Mouse (Mus musculus): ENCODE measurements around the gene Cyp21a1. TPM values are rescaled to one million over a fixed set of nuclear protein-coding genes. Genes with fewer than 3 reads are reported as not detected.
A peak's percentile ranks its signal among the peaks of the same experiment; 100 is the strongest.
"Not testable (repeated sequence)": the region's sequence is repeated elsewhere in the genome, so short reads cannot be mapped to it uniquely, and the experiment has no call there.

The Cyp21a1 gene
- under 1 TPM in 1 of 2 experiments, not detected in 1; 0.32 TPM for total RNA-seq (2021)

DNA sequence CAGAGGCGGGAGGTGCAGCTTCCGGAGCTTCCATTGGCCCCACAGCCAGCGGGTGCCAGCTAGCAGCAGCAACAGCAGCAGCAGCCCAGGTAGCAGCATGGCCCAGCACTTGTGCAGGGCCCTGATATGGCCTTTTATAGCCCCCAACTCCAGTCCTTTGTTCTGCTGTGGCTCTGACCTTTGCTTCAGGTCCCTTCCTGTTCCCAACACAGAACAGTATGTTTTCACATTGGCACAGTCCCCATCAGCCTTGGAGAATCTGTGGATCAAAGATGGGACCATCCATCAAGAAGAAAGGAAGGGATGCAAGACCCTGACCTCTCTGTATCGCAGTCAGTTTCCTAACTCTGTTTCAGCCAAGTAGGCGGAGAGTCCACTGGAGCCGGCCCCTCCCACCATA is at the start of gene Cyp21a1:
TSS of gene Cyp21a1 (minus strand) at position 261 of the 400 bp plus-strand sequence.
- not testable (repeated sequence) for DNase-seq

DNA sequence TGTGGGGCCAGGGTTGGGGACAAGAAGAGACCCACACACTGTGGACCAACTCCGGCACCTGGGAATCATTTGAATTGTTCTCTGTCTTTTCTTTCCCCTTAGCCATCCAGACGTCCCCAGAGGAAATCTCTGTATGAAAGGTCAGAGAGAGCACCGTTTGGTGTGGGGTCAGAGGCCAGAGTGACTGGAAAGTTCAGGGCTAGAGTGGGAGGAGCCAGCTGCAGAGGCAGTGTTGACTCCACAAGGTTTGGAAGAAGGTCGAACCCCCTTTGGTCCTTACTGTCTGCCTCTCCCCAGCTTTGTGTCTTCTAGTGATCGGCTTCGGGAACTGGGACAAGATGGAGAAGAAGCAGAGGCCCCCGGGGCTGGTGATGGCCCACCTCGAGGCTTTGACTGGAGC is 49.1 kb upstream of the Cyp21a1 start:
- DNase-seq: no peak

DNA sequence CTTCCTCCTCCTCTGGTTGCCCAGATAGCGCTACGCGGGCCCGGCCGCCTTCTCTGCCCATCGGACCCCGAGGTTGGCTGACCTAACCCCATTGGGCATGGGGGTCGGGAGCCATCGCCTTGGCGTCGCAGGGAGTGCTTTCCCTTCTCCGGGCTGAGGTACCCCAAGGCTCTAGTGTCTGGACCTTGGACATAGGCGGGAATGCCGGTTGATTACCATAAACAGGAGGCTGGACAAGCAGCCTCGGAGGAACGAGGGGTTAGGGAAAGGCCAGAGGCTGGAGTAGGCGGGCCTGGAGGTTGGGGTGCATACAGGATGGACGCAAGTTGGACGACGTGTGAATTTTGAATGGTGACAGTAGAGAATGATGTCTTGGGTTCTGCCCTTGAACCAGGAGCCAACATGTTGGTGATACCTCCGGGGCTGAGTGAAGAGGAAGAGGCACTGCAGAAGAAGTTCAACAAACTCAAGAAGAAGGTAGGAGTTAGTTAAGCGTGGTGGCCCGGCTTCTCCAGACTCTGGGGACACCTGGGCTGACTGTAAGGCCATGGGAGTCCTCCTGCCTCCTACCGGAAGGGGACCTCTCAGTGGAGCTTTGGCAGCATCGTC is 46.3 kb upstream of the Cyp21a1 start:
- no peak for DNase-seq

DNA sequence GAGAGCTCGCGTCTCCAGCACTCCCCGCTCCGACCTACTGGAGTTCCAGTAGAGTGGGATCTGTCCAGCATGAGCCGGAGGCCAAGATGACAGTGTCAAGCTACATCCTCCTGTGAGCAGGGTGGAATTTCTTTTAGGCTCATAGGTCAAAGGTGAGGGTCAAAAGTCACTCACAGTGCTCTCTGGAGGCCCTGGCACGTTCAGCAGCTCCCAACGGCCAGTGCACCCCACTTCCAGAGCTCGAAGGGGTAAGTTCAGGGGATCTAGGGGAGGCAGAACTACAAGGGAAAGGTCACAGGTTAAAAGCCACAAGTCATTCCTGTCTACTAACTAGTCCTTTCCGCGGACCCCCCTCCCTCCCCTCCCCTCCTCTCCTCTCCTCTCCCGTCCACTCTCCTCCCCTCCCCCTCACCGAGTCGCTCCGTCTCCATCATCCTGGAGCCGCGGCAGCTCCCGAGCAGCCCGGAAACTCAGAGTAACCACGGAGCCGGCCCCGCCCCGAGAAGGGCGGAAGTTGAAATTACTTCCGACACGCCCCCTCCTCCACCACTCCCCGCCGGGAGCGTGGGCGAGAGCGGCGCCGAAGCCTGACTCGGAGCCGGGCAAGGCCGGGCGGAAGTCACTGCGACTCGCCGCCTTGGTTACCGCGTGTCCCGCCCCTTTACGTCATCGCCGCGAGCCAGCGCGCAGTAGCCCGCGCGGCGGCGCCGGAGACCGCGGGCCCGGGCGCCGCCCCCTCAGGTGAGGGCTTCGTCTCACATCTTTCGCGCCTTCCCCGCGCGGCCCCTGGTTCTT is 45.6 kb upstream of the Cyp21a1 start, which contains the start of the genes Skiv2l and Nelfe:
TSS of gene Skiv2l (minus strand) at position 489 of the 795 bp plus-strand sequence.
TSS of gene Nelfe (plus strand) at position 670 of the 795 bp plus-strand sequence.
- peak; percentile 98 to 99 for DNase-seq

DNA sequence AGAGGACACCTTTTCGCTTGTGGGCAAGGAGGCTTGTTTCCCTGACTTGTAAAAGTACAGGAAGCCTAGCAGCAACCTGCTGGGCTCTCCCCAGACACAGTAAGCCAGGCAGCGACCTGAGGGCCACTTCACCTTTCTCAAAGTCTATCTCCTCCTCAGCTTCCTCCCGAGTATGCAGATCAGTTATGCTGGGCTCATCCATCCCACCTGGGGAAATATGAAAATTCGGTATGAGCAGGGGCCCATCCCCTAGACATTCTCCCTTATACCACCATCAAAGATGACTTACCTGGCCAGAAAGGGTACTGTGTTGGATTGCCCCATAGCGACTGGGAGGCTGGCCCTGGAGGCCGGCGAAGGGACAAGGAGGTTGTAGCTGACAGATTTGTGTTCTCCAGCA is 43.3 kb upstream of the Cyp21a1 start:
- no peak for DNase-seq

DNA sequence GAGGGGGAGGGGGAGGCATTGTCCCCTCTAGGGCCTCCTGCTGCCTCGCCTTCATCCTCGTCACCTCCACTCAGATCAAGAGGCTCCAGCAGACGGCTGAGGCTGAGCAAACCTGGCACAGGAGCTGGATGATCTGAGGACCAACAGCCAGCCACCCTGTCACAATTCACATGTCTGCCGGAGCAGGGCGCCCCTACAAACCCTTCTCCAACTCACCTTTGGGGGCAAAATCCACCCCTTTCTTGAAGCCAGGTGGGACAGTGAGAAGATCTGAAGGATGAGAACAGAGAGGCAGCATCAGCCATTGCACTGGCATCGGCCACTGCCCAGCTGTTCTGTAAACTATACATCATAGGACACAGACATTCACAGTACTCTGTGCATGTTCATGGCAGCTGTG is 42.8 kb upstream of the Cyp21a1 start:
- no peak for DNase-seq

DNA sequence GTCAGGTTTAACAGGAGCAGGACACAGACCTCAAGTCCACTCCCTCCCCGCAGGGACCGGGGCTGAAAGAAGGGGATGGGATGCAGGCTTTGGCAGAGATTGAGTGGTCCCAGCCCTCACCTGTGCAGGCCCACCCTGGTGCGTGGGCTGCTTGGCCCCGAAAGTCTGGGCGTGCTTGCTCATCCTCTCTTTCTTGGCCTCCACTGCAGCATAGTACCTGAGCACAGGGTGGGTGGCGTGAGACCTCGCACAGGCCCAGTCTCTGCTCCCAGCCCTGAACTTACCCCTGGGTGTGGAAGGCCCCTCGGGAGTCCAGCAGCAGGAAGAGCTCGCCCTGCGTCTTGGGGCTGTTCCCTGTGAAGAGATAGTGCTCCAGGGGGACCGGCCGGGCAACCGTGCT is 40.5 kb upstream of the Cyp21a1 start:
- DNase-seq: no peak

DNA sequence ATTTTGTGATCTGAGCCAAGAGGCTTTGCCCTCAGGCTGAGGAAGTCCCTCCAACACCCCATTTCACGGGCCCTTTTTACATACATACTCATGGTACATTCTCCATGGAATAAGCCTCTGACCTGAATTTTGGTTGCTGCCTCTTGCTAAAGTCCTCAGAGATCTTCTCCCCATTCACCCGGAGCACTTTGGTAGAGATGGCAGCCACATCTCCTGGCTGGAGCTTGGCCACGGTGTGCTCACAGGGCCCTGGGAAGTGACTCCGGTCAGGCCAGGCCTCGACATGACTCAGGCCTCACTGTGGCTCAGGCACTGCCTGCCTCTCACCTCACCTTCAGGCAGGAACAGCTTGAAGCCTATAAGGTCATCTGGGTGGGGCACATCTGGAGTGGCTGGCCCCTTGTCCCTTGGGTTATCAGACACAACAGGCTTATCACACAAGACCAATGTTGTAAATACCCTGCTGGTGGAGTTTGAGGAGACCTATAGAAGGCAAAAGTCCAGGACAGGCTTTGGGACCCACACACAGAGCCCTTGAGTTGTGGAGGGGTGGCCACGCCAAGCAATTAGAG is 36.5 kb upstream of the Cyp21a1 start:
- no peak for DNase-seq

DNA sequence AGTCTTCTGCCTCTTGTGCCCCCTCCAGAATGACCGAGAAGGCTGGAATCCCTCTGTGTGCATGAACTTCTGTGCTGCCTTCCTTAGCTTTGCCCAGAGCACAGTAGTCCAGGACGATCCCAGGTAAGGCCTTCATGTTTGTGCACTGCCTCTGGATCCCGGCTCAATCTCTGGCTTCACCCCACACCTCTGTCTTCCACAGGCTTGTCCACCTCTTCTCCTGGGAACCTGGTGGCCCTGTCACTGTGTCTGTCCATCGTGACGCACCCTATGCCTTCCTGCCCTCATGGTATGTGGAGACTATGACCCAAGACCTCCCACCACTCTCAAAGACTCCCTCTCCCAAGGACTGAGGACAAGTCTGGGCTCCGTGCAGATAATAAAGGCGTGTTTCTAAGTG is 34.4 kb upstream of the Cyp21a1 start:
- no peak for DNase-seq

DNA sequence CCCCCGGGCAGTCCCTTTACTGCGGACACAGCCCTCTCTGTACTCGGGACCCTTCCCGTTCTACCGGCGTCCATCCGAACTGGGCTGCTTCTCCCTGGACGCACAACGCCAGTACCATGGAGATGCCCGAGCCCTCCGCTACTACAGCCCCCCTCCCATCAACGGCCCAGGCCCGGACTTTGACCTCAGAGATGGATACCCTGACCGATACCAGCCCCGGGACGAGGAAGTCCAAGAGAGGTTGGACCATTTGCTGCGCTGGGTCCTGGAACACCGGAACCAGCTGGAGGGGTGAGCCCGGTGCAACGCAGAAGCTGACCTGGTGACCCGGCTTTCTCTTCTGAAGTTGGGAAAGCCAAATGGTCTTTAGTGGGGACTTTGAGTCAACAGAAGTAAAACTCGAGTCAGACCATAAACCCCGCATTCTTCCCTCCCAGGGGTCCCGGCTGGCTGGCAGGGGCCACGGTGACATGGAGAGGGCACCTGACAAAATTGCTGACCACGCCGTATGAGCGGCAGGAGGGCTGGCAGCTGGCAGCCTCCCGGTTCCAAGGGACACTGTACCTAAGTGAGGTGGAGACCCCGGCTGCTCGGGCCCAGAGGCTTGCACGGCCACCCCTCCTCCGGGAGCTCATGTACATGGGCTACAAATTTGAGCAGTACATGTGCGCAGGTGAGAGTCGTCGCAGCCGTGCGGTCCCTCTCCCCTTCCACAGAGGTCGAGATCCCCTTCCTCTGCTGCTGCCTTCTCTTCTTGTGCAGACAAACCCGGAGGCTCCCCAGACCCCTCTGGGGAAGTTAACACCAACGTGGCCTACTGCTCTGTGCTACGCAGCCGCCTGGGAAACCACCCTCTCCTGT is 33.3 kb upstream of the Cyp21a1 start:
- DNase-seq: no peak

DNA sequence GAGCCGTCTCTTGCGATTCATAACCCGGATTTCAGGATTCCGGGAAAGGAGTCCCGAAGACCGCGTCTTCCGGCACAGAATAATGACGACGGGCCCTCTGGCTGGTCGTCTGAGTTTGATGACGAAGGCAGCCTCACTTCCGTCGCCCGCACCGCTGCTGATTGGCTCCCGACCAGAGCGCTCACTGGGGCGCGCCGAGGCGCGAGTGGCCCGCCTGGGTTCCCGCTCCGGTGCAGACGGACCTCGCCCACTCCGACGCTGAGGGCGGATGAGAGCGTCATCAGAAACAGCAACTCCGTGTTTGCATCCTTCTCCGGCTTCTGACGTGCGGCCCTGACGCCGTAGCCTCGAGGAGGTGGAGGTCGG is 32.5 kb upstream of the Cyp21a1 start, which contains the start of the genes Stk19 and Dxo:
TSS of gene Stk19 (minus strand) at position 90 of the 366 bp plus-strand sequence.
TSS of gene Dxo (plus strand) at position 164 of the 366 bp plus-strand sequence.
- peak; percentile 97 to 98 for DNase-seq

DNA sequence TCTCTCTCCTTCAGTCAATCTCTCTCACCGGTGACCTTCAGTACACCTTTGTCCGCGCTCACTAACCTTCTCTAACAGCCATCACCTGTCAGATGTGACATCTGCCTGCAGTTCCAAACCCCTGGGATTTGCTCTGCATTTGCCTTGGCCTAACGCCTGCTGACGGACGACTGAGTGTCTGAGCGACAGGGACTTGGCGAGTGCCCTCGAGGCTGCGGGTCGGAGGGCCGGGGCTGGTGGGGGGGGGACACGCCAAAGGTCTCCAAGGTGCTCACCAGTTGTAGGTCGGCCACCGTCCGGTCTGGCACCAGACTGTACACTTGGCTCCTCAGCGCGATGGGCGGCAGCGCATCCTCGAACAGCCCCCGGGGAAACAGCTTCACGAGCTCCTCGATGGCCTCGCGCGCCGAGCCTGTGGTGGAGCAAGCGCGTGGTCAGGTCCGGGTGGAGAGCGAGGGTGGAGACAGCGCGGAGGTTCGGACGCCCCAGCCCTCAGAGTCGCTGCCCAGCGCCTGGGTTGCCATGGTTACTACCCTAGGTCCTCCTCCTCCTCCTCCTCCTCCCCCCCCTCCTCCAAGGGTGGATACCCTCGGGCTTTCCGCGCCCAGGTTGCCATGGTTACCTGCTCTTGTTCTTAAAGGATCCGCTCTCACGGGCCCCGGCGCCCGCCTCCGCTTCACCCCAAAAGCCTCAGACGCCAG is 31.9 kb upstream of the Cyp21a1 start:
- no peak for DNase-seq

DNA sequence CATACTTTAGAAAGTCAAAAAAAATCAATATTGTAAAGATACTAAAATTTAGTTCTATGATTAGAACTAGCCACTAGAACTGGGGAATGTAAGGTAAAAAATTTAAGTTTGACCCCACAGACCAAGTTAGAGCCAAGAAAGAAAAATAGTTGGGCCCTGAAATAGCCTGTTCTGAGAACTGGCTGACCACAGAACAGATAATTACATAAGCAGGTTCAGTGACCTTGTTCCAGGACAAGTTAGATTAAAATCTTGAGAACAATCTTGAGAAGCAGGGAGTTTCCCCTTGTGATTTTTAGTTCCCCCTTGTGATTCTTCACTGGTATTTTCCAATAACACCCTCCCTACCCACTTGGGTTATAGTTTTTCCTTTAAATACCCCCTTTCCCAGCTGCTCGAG is 26.4 kb upstream of the Cyp21a1 start:
- DNase-seq: not testable (repeated sequence)

DNA sequence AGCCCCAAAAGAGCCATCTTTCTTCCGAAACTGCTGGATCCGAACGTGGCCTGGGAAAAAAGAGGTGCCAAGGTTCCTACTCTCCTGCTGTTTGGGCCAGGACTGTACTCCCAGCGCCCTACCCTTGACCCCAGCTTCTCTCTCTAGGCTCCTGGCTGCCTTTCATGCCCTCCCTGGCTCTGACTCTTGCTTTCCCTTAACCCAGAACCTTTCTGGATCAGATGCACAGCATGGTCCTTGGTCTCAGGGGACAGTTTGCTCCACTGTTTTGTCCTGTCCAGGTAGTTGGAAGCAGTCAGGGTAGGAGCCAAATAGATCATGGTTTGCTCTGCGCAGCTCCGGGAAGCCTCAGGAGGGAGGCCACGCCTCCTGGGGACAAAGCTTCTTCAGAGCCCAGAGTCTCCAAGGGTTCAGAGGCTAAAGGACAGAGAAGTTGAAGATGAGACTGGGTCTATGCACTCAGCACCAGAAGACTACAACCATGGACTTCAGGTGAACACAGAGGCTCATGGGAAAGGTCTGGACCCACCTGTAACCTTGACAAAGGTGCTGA is 10.5 kb upstream of the Cyp21a1 start:
- DNase-seq: no peak

DNA sequence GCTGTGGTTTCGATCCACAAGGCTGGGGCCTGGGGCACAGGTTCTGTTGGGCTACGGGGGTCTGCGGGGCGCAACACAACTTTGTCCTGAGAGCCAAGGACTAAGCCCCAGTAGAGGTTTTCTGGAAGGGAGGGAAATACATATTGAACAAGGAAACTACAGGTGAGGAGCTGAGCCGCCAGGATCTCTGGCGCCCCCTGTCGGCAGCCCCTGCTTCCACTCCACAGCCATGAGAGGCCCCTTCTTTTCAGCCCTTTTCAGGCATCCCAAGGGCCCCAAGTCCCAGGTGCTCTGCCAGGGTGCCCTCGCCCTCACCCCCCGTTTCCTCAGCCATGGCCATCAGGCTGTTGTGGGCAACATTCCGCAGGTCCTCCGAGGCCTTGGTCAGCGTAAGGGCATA is 9.4 kb upstream of the Cyp21a1 start:
- DNase-seq: not testable (repeated sequence)

DNA sequence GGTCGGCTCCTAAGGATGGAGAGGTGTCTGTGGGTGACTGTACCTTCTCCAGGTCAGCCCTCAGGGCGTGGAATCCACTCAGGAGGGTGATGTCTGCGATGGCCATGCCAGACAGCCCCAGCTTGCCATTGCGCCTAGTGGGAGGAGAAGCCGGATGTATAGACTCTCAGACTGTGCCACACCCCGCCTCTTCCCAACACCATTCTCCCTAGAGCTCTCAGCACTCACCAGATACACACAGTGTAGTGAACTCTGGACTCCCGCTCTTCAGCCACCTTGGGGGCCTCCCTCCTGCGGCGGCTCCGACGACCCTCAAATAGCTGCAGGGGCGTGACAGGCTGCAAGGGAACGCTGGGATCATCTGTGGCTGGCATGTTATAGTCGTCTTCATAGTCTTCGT is 6.9 kb upstream of the Cyp21a1 start:
- DNase-seq: no peak

DNA sequence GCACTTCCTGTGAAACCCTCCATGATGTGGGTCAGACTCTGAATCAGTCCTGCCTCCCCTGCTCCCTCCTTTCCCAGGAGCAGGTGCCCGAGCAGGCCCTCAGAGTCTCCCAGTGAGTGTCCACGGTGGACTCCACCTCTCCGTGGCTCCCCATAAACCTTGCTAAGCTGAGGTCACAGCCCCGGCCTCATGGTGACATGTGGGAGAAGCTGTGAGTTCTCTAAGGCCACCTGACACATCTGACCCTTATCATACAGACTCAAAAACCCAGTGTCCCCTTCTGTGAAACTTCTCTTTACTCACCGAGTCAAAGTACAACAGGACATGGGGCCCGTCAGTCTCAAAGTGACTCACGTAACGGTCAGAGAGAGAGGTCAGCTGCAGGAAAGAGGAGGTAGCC is 6.5 kb upstream of the Cyp21a1 start:
- not testable (repeated sequence) for DNase-seq

DNA sequence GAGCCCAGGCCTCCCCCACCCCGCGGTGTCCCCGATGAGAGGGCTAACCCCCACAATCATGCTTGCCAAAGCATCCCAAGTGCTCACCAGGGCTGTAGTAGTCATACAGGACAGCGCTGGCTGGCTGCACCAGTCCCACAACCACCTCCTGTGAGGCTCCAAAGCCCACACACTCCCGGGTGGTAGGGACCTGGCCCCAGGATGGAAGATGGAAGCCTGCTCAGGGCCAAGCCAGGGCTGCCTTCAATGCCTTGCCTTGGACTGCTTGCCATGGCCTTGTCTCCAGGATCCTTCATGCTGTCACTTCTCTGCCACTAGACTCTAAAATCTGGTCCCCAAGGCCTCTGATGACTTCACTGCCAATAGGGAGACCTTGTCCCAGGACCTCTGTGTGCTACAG is 6.0 kb upstream of the Cyp21a1 start:
- DNase-seq: not testable (repeated sequence)

DNA sequence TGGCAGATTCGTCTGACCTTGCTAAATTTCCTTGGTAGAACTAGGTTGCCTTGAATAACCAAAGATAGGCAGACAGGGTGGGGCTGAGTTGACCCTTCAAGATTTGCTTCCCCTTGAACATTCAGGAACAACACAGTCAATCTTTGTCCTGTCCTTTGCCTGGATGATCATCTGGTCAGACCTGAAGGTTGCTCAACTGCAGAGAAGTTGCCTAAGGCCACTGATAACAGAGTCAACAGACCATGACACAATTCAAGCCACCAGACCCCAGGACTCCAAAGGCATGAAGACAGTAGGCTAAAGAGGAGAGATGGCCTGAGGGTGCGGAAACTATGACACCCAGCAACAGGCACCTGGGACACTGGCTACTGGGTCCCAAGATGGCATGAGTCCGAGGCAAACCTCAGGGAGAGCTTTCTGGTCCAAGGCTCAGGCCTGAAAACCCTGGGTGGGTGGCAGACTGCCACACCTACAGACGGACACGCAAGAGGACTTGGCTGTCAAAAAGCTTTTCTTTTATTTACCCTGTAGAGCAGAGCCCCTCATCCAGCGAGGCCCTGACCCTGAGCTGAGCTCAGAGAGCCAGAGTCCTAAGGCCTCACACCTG is 4.3 kb upstream of the Cyp21a1 start:
- no peak for DNase-seq

DNA sequence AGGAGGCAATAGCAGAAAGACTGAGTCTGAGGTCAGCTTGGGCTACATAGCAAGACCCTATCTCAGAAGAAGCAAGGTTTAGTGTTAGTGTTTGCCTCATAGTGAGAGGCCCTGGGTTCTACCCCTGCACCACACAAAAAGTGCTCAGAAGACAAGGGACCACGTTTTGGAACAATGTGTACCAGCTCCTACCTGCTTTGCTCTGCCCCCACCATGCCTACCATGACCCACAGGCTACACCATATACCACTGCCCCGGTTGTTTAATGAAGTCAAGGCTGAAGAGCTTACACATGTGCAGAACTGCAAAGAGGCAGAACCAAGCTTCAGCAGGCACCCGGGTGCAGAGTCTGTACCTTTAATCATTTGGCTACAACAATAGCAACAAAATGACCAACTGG is 2.8 kb upstream of the Cyp21a1 start:
- DNase-seq: no peak

Measured in layer of hippocampus, postnatal 36 days (tissue).